Mouse (Mus musculus): Measurements from ENCODE around the gene Dab2.

The Dab2 gene

GRCm38 (mm10) chr15:6325443-6325842 is 25.9 kb downstream of the Dab2 start:
- DNase-seq (ENCODE audit: low read depth, low spot score): no peak

DNA sequence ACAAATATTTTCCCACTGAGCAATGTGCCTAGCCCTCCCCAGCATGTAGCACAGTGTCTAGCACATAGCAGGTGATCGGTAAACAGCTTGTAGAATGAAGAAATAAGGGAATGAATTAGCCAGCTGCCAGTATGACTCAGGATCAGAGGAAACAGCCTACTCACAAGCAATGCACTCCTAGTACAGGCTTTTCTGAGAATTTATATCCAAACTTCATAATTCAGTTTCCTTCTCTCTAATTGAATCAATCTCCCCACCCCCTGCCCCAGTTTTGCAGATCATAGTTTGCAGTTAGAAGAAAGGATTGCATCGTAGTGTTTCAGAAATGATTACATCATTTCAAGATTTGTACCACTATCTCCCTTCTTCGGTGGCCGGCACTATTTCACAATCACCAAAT is 26.4 kb downstream of the Dab2 start:
- no peak for DNase-seq (ENCODE audit: low read depth, low spot score)

DNA sequence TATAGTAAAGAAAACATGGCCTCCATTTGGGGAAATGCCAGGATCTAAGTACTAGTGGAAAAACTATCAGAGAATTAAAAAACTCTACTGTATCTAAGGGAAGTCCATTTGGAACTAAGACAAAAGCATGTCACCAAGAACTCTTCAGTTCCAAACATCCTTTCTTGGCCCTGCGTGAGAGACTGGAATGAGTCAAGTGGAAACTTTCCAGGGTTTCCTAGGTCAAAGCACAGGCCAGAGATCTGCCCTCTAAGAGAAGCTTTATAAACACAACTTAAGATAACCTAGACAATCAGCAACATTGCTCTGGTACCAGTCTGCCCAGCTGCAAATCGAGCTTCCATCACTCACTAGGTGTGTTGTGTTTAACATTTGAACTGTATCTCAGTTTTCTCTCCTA is 31.8 kb downstream of the Dab2 start:
- no peak for DNase-seq (ENCODE audit: low read depth, low spot score)

- DNase-seq (ENCODE audit: low read depth, low spot score): no peak
Observed at GRCm38 (mm10) chr15:6334664-6335206, 35.1 kb downstream of the Dab2 start.

DNA sequence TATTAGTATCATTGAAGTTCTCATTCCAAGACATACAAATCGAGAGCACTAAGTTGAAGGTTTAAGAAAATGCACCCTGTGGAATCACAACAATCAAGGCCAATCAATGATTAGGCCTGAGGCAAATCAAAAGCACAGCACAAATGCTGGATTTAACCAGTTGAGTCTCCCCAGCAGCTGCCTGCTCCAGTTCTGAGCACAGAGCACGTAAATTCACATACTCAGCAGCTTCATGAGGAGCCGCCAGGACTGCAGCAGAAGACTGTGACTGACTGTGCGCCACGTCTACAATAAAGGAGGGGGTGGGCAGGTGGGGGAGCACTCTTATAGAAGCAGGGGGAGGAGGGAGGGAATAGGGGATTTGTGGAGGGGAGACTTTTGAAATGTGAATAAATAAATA is 40.2 kb downstream of the Dab2 start:
- no peak for DNase-seq (ENCODE audit: low read depth, low spot score)

GRCm38 (mm10) chr15:6340347-6340746 is 40.8 kb downstream of the Dab2 start:
- no peak for DNase-seq (ENCODE audit: low read depth, low spot score)

- DNase-seq (ENCODE audit: low read depth, low spot score): no peak
Observed at GRCm38 (mm10) chr15:6341427-6341826, 41.8 kb downstream of the Dab2 start.

DNA sequence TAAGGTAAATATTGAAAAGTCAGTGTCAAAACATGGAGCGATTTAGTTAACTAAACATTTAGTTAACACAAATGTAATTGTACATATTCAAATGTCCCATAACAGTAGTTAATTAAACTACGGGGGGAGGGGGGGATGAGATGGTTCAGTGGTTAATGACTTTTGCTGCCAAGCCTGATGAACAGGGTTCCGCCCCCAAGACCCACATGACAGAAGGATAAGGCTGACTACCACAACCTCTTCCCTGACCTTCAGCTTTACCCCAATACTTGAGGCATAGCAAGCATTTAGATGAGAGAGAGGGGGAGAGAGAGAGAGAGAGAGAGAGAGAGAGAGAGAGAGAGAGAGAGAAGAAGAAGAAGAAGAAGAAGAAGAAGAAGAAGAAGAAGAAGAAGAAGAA is 54.3 kb downstream of the Dab2 start:
- DNase-seq (ENCODE audit: low read depth, low spot score): no peak

DNA sequence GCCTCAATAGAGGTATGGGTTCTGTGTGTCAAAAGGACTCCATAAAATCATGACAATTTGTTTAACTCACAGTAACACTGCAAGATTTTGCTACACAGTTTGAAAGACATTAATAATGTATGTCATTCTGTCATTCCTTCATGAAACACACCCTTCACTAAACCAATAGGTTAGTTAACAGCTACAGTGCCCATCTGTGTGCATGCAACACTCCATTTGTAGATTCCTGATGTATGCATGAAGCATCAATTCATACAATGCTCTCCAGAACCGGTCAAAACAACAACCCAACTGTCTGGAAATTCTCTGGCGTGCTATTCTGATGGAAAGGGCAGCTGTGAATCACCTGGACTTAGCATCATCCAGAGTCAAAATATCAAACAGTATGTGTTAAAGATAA is 60.3 kb downstream of the Dab2 start:
- DNase-seq (ENCODE audit: low read depth, low spot score): no peak

DNA sequence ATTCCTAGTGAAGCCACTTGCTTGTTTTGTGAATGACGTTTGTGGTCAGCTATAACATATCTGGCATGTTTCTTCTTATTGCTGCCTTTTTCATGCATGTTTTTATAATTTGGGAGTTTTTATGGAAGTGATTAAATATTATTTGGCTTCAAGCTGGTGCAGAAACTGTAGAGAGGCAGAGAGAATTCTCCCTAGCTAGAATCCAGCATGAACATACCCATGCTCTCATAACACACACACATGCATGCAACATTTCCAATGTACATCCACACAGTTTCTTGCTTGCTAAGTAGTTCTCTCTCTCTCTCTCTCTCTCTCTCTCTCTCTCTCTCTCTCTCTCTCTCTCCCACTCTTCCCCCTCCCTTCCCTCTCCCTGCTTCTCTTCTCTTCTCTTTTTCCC is 70.4 kb downstream of the Dab2 start:
- no peak for DNase-seq (ENCODE audit: low read depth, low spot score)

DNA sequence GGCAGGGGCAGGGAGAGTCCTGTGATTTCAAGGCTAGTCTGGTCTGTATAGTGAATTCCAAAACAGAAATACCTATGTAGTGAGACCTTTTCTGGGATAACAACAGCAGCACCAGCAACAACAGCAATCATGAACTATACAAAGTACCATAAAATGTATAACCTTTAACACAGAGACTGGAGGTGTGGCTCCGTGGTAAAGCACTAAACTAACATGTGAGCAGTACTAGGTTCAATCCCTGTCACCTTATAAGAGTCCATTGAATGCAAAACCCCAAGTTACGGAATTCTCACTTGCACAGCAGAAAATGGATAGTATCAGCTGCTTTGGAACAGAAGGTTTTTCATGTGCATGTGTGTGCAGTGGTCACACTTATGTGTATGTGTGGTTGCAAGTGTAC is 71.9 kb downstream of the Dab2 start:
- DNase-seq (ENCODE audit: low read depth, low spot score): no peak

- no peak for DNase-seq (ENCODE audit: low read depth, low spot score)
Observed at GRCm38 (mm10) chr15:6375016-6375415, 75.4 kb downstream of the Dab2 start.

DNA sequence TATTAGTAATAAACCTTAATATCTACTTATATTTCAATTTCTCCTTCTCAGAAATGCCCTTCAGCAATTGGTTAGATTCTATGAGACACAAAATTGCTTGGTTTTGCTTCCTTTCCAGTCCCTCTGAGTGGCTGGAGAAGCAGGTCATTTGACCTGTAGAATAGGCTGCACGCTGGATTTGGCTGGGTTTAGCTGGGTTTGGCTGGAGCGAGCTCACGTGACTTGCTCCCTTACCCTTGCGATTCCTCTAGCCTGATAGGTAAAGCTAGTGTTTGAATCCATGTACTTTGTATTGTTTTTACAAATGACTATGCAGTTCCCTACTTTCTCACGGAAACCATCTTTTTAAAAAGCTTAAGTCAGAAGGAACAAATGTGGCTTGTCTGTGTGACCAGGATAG is 76.4 kb downstream of the Dab2 start:
- no peak for DNase-seq (ENCODE audit: low read depth, low spot score)

- no peak for DNase-seq (ENCODE audit: low read depth, low spot score)
Observed at GRCm38 (mm10) chr15:6376785-6377184, 77.2 kb downstream of the Dab2 start.

DNA sequence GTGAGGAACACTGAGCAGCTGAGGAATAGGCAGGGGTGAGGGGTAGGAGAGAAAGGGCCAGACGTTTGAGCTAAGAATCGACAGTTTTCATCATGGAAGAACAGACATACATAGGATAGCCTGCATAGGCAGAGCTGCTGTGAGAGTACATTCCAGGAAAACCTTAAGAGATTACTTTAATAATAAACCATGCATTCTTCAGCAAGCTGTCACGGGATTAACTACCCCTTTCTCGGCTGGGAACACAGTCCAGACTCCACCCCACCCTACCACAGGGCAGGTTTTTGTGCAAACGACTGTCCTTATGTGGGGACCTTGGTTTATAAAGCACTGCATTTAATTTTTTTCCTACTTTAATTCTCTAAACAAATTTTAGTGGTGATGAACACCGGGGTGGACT is 84.4 kb downstream of the Dab2 start:
- no peak for DNase-seq (ENCODE audit: low read depth, low spot score)

GRCm38 (mm10) chr15:6385241-6385640 is 85.7 kb downstream of the Dab2 start:
- DNase-seq (ENCODE audit: low read depth, low spot score): no peak

DNA sequence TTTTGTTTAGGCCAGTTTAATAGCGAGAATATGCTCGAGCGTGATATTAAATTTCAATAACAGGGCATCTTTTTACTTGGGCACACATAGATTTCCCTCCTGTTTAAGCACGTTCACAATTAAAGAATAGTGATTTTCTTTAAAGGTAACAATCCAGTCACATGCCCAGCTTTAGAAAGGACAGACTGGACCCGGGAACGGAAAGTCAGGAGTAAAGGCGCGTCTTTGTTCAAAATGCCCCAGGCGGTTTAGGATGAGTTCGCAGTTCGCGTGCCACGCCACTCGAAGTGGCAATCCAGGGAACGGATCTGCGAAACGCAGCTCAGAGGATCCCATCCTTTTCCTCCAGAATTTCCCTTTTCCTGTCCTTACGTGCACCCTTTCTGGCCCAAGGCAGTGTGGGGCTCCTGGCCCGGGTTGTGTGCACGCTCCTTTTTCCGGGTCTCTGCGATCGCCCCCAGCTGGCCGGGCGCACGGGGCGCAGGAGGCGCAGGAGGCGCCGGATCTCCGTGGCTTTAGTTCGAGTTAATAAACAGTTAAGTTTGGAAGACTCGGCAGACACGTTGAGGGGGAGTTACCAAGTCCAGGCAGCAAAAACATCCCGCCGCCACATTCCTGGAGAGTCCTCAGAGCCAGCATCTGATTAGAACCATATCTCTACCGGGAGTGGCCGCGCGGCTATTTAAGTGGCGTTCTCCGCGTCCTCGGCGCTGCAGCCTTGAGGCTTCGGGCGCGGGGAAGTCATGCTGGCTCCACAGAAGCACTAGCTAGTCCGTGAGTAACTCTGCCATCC is 86.8 kb downstream of the Dab2 start:
- peak; percentile 13 for DNase-seq (ENCODE audit: low read depth, low spot score)

- no peak for DNase-seq (ENCODE audit: low read depth, low spot score)
Observed at GRCm38 (mm10) chr15:6386961-6387728, 87.6 kb downstream of the Dab2 start.

- no peak for DNase-seq (ENCODE audit: low read depth, low spot score)
Observed at GRCm38 (mm10) chr15:6387729-6388070, 88.1 kb downstream of the Dab2 start.

DNA sequence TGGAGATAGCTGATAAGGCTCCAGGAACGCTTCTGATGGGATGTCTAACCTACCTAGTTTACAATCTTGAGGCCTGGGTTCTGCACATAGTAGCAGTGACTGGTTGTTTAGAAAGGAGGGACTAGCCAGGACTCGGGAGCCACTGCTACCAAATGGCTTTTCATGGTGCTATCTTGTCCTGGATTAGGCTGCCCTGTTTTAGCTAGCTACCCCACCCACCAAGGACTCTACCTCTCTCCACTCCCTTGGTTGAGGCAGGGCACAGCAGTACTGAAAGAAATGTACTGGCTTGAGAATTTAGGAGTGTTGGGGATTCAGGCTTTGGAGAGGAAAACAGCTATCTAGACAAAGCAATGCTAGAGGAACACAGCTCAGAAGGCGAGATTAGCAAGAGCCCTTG is 88.6 kb downstream of the Dab2 start:
- no peak for DNase-seq (ENCODE audit: low read depth, low spot score)

- DNase-seq (ENCODE audit: low read depth, low spot score): no peak
Observed at GRCm38 (mm10) chr15:6388631-6389030, 89.0 kb downstream of the Dab2 start.

DNA sequence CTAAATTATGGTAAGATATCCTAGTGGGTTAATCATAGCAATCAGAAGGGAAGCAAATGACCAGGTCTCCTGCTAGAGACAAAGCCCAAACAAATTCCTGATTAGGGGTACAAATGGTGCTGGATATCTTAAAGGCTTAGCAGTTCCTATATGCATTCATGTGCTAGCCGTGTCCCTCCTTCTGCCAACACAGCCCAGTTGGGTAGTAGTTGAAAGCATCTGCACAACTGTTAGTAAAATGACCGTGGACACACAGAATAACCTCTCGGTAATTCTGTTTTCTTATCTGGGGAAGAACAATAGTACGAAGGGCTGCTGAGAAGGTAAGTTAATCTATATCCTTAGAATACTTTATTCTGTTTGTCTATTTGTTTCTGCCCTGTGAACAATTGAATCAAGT is 90.5 kb downstream of the Dab2 start:
- no peak for DNase-seq (ENCODE audit: low read depth, low spot score)

DNA sequence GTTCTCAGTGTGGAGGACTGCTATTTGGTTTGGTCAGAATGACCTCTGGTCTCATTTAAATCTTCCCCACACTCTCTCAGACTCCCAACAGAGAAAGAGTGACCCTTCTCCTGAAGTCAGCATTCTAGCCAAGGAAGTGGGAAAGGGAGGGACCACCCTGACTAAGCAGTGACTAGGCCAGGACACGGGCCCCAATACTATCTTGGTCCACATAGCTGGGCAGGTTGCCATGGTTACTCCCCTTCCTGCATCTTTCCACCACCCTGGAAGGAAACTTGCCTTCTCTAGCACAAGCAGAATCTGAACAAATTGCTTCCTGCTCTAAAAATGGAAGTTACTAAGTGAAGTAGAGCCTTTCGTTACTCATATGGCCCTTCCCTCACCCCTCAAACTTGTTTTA is 91.1 kb downstream of the Dab2 start:
- no peak for DNase-seq (ENCODE audit: low read depth, low spot score)

Measured in retina, postnatal 7 days (tissue).